Mouse (Mus musculus) left cerebral cortex, adult 11 months (tissue): ENCODE measurements around the gene 4833427G06Rik.

Experiments used
- DNase-seq: peaks from one replicate; pipeline ENCODE4 v3.0.0; 2022; ENCODE audit warnings: low spot score

4833427G06Rik gene

GRCm38 (mm10) chr9:51068202-51068601, 33.7 kb downstream of the 4833427G06Rik start:
- no peak for DNase-seq

DNA sequence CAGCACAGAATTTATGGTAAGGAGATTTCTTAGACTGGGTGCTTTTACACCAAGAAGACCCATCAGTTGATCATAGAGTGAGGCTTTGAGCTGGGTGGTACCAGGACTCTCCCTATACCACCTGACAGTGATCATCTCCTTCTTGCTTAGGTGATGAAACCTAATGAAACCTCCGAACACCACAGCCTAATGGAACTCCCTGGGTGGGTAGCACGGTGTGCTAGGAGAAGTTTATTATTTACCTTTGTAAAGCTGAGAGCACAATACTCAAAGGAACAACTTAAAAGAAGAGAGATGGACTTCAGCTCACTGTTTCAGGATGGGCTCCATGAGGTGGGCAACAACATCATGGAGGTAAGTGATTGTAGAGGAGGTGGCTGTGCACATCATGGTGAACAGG, 41.3 kb downstream of the 4833427G06Rik start, which contains the start of gene Btg4:
Gene Btg4, plus strand, starts transcription at position 301 of the 400 bp plus-strand sequence.
- no peak for DNase-seq

- DNase-seq = no peak
Observed at GRCm38 (mm10) chr9:51058951-51059521, 42.8 kb downstream of the 4833427G06Rik start.

DNA sequence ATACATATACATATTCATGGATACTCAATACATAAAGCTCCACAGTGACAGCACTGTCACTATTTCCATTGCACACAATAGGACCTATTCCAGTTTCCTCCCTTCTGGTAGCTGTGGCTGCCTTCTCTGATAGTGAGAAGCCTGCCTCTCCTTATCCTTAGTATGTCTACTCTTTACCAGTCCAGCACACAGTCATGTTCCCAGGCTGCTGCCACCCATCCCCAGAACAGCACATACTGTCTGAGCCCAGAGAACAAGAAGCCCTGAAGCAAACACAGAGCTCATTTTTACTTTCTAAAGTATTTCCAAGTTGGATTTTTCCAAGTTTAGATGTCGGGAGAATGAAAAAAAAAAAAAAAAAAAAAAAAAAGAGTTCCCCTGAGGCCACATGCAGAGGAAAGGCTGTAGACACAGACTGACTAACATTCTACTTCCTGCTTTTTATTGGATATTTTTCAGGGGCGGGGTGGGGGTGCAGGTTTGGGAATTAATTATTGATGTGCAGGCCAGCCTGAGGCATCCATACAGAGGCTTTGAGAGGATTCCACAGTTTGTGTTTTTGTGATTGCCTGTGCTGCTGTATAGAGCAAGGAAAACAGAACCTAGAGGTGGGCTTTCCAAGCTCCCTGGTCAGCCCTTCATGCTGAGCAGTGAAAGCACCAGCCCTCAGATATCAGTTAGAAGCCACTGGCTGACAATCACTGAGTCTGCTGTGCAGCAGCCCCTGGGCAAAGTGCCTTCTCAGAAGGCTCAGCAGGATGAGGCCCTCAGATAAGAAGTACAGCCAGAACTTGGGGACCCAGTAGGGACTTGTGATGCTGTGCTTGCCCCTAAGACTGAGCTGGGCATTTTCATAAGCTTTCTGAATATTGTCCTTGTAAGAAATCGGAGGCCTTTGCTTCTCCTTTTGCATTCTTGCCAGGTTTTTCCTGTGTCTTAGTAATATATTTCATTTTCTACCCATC, 45.2 kb downstream of the 4833427G06Rik start:
- no peak for DNase-seq

GRCm38 (mm10) chr9:51052180-51052579, 49.7 kb downstream of the 4833427G06Rik start:
- no peak for DNase-seq

DNA sequence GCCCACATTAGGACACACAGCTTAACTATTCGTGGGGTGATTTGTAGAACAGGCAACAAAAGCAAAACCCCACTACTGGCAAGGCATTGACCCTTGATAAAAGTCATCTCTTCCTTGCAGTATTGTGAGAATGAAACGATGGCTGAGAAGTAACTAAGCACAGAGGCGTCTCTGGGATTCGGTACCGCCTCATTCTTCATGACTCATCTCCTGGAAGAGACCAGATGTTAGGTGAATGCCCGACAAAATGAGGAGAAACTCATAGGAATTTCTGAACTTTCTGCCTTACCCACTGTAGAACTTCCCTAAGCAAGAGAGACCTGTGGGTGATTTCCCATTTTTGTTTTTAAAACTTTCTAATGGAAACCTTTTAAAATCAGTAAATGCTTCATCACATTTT, 59.7 kb downstream of the 4833427G06Rik start:
- no peak for DNase-seq

DNA sequence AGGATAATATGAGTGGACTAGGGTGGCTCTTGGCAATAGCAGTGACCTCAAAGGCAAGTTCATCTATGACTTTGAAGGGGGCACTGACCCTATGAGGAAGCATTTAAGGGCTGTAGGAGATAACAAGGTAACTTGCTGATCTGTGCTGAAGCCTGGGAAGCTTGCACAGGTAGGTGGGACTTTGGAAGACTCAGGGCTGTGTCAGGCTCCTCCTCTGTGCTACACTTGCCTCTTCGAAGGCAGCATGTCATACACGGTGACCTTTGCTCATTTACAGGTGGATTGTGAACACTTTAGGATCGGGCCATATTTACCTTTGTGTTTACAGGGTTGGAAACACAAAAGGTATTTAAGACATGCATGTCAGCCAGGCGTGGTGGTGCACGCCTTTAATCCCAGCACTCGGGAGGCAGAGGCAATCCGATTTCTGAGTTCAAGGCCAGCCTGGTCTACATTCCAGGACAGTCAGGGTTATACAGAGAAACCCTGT, 60.3 kb downstream of the 4833427G06Rik start:
- DNase-seq = no peak

- no peak for DNase-seq
Observed at GRCm38 (mm10) chr9:51032785-51033529, 68.9 kb downstream of the 4833427G06Rik start.

- DNase-seq = no peak
Observed at GRCm38 (mm10) chr9:51032291-51032690, 69.6 kb downstream of the 4833427G06Rik start.

DNA sequence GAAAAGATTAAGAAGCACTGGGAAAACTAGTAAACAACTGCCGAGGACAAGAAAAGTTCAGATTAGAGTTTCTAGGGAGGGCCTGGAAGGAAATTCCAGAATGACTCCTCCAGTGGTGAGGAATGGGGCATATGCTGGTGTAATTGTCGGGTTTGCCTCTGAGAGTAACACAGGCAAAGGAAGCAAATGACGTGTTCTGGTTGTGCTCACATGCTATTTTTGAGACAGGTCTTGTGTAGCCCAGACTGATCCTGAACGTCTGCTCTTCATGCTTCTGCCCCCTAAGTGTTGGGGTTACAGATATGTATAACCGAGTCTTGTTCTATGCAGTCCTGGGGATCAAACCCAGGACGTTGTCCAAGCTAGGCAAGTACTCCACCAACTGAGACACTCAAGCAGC, 70.3 kb downstream of the 4833427G06Rik start:
- no peak for DNase-seq
